Mouse (Mus musculus) gastrocnemius, postnatal 14 days (tissue): ENCODE results near the gene Slc4a8. TPM values are rescaled to one million over a fixed set of nuclear protein-coding genes. Genes with fewer than 3 reads are reported as not detected.

ENCODE experiments used
- DNase-seq: peaks from one replicate; pipeline ENCODE4 v3.0.0; 2021; ENCODE audit warnings: mixed read lengths
- intact Hi-C: fragments of 180-260 bp; cut with DNase I; formaldehyde crosslinking; loops from one replicate; pipeline ENCODE4 v1.15.1; 2025; ENCODE audit warnings: low total_unique reads
- total RNA-seq, 2 experiments: library from RNA; stranded (reverse); gene quantifications; 2 replicates each; pipeline ENCODE4 v1.2.3; 2021

The Slc4a8 gene
- total RNA-seq, 2 experiments from 2014 or later, result 2.0 to 6.0 TPM

GRCm38 (mm10) chr15:100870001-100870774, 108.6 kb downstream of the Slc4a8 start:
- intact Hi-C loops, result no loop called here
- DNase-seq, result peak; percentile 49

GRCm38 (mm10) chr15:100870775-100871106, 109.2 kb downstream of the Slc4a8 start:
- intact Hi-C loops, result no loop called here
- no peak for DNase-seq

- DNase-seq, result no peak
- intact Hi-C loops, result no loop called here
Measured at GRCm38 (mm10) chr15:100871107-100872011, 109.8 kb downstream of the Slc4a8 start.

GRCm38 (mm10) chr15:100873155-100873554, 111.6 kb downstream of the Slc4a8 start:
- peak; percentile 75 for DNase-seq
- intact Hi-C loops, result no loop called here

Other genes starting within 250 kb of the Slc4a8 start
- gene Tfcp2, start 209.7 kb upstream of the Slc4a8 start, total RNA-seq, result 10 to 100 TPM in 1 of 2 experiments, 1 to 10 TPM in 1; 9.6 to 11.6 TPM
- gene Pou6f1, start 161.8 kb upstream of the Slc4a8 start, total RNA-seq, result 1 to 10 TPM; 7.6 to 9.7 TPM
- 10 to 100 TPM; 58.7 to 62.1 TPM for gene Dazap2, start 146.4 kb upstream of the Slc4a8 start, total RNA-seq
- gene Smagp, start 124.8 kb upstream of the Slc4a8 start, total RNA-seq, result 1 to 10 TPM; 6.0 to 6.4 TPM
- gene Bin2, start 92.2 kb upstream of the Slc4a8 start, total RNA-seq, result under 1 TPM; 0.53 to 0.89 TPM
- not detected for gene Cela1, start 73.8 kb upstream of the Slc4a8 start, total RNA-seq
- gene Galnt6, start 32.4 kb upstream of the Slc4a8 start, total RNA-seq, result under 1 TPM; 0.18 to 0.33 TPM
- gene Scn8a, start 108.1 kb downstream of the Slc4a8 start, total RNA-seq, result under 1 TPM; 0.37 to 1.00 TPM